Mouse (Mus musculus): ENCODE data around the gene Vmn2r50.
"Not testable (repeated sequence)": the region's sequence is repeated elsewhere in the genome, so short reads cannot be mapped to it uniquely, and the experiment has no call there.

The Vmn2r50 gene

GRCm38 (mm10) chr7:10053196-10053595, at the start of gene Vmn2r50:
Gene Vmn2r50, minus strand, starts transcription at chr7:10053296.
- DNase-seq: not testable (repeated sequence)

GRCm38 (mm10) chr7:9992157-9992556, 60.9 kb downstream of the Vmn2r50 start, which contains the start of gene Vmn2r49:
Gene Vmn2r49, minus strand, starts transcription at chr7:9992257.
- not testable (repeated sequence) for DNase-seq
